Mouse (Mus musculus) ES-Bruce4 (cell line): ENCODE data around the gene Bcl2.

Experiments used
- CTCF ChIP-seq: IDR thresholded peaks from one replicate; pipeline ENCODE4 v1.8.1; 2011; ENCODE audit warnings: low read depth, low read length
- POLR2A ChIP-seq: IDR thresholded peaks from one replicate; pipeline ENCODE4 v1.8.1; 2011; ENCODE audit warnings: low read length; ENCODE audit not compliant: insufficient read depth

GRCm38 (mm10) chr1:106717071-106717601 lies 3.1 kb upstream of the Bcl2 start:
- TF ChIP-seq POLR2A (no peak), CTCF (peak; percentile 40)
